Mouse (Mus musculus): ENCODE results near the gene Dnah8.

DNA sequence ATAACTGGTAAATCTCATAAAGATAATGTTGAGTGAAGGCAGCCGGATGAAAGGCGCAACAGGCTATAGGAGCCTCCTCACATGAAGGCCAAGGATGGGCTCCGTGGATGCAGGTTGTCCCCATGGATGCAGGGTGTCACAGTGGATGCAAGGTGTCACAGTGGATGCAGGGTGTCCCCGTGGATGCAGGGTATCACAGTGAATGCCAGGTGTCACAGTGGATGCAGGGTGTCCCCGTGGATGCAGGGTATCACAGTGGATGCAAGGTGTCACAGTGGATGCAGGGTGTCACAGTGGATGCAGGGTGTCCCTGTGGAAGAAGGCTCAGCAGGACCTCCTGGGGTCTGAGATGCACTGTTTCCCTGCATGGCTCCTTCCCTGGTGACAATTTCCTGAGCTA is 233.2 kb downstream of the Dnah8 start:
- TF ChIP-seq POLR2A (IDR thresholded peaks at IDR 0.05; ENCODE audit: low read depth, low read length) (no peak), CTCF (IDR thresholded peaks at IDR 0.05; ENCODE audit: extremely low read depth, insufficient read length, insufficient replicate concordance, low read depth, low read length) (no peak)
